Mouse (Mus musculus) stomach, postnatal 0 days (tissue): ENCODE measurements at regions not wholly inside any gene's neighbourhood (a gene's known extent, or its start where the extent isn't known, plus 50 kb on each side); places are given as distances from the start of the nearest gene placed in this dataset.

Source experiments
- CTCF ChIP-seq: IDR thresholded peaks from 2 replicates; pipeline ENCODE4 v1.5.1; 2016; ENCODE audit warnings: antibody characterized with exemption, low read depth, mild to moderate bottlenecking, moderate library complexity
- EP300 ChIP-seq: optimal IDR thresholded peaks from 2 replicates; pipeline ENCODE3; 2016; ENCODE audit warnings: antibody characterized with exemption

DNA sequence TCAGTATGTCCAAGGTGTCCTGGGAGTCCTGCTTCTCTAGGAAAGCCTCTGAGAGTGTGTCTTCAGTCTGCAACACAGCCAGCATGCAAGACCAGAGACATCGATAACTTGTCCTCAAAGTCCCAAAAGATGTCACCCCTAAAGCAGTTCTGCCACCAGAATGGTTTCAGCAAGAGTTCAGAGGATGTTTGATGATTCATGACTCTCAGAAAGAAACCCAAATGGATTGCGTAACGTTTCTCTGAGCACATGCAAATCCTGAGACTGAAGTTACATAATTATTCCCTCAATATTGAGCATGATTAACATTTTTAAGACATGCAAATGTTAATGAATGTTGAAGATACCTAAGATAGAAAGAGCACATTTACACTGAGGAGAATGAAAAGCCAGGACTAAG is 167.2 kb downstream of the Lrig3 start:
- TF ChIP-seq CTCF (no peak), EP300 (no peak)
